Mouse (Mus musculus) forebrain, embryonic 11.5 days (tissue): Measurements from ENCODE around the gene Reep3. TPM values are rescaled to one million over a fixed set of nuclear protein-coding genes. Genes with fewer than 3 reads are reported as not detected.
A peak's percentile ranks its signal among the peaks of the same experiment; 100 is the strongest.

Experiments
- ATAC-seq: fragments of 200-750 bp; cut with Nextera tagmentation; replicated peaks from 2 replicates; pipeline ENCODE4 v1.8.0; 2017; ENCODE audit warnings: moderate TSS enrichment; ENCODE audit not compliant: low FRiP score
- DNase-seq: peaks from one replicate; pipeline ENCODE4 v3.0.0-alpha.2; 2017; ENCODE audit warnings: low spot score
- H3K27ac ChIP-seq: fragments of 300-500 bp; sonication (generic); 2 replicates; pipeline ENCODE4 v1.5.1; 2014; ENCODE audit warnings: low read depth, low read length
- H3K27me3 ChIP-seq: fragments of 300-500 bp; sonication (generic); 2 replicates; pipeline ENCODE4 v1.6.1; 2014; ENCODE audit warnings: mild to moderate bottlenecking, low read length, mixed read lengths; ENCODE audit not compliant: control insufficient read depth, insufficient read depth
- H3K36me3 ChIP-seq: fragments of 300-500 bp; sonication (generic); 2 replicates; pipeline ENCODE4 v1.6.1; 2014; ENCODE audit warnings: mild to moderate bottlenecking, low read length, moderate library complexity, mixed read lengths; ENCODE audit not compliant: control insufficient read depth, insufficient read depth
- H3K4me1 ChIP-seq: fragments of 300-500 bp; sonication (generic); replicated peaks from 2 replicates; pipeline ENCODE4 v1.6.1; 2014; ENCODE audit warnings: low read length, mixed read lengths; ENCODE audit not compliant: control insufficient read depth, insufficient read depth
- H3K4me2 ChIP-seq: fragments of 300-500 bp; sonication (generic); 2 replicates; pipeline ENCODE4 v1.6.1; 2014; ENCODE audit warnings: low read depth, mild to moderate bottlenecking, low read length, moderate library complexity, mixed read lengths; ENCODE audit not compliant: severe bottlenecking
- H3K4me3 ChIP-seq: fragments of 300-500 bp; sonication (generic); 2 replicates; pipeline ENCODE4 v1.5.1; 2014; ENCODE audit warnings: low read depth, low read length
- H3K9ac ChIP-seq: fragments of 300-500 bp; sonication (generic); 2 replicates; pipeline ENCODE4 v1.6.1; 2014; ENCODE audit warnings: low read length
- H3K9me3 ChIP-seq: fragments of 300-500 bp; sonication (generic); 2 replicates; pipeline ENCODE4 v1.6.1; 2016; ENCODE audit warnings: low read length, mixed read lengths; ENCODE audit not compliant: control insufficient read depth
- WGBS: fragments of 180-500 bp; shearing (Covaris S2); extraction: QIAGEN DNeasy Blood & Tissue Kit; methylation state at CpG from one replicate; pipeline ENCODE4 v1.1.7; 2014; 5-methylcytosine and 5-hydroxymethylcytosine counted together
- polyA plus RNA-seq: library from polyadenylated mRNA; unstranded; fragments of >200 nt; fragmentation: Nextera tagmentation; extraction: Ambion mirVana; gene quantifications from 2 replicates; pipeline ENCODE4 v1.2.1, GENCODE M21; 2014

Reep3 gene
- polyA plus RNA-seq, 1 experiment from 2014 or later = 44.6 TPM

- Histone ChIP-seq H3K9me3 (no peaks in the 10 kb centered on the region), H3K4me1 (no peaks in the 10 kb centered on the region), H3K27me3 (no peaks in the 10 kb centered on the region), H3K9ac (no peak overlapping the region), H3K4me2 (no peak overlapping the region), H3K27ac (no peak overlapping the region), H3K36me3 (no peaks in the 10 kb centered on the region), H3K4me3 (no peak overlapping the region)
- ATAC-seq (no peak), DNase-seq (no peak)
- WGBS = 90% methylated on average over 5 of the region's 5 CpGs
Observed at GRCm38 (mm10) chr10:67036141-67036540, 60.6 kb downstream of the Reep3 start.

- H3K36me3 ChIP-seq = no peaks in the 10 kb centered on the region; the same call in 1 of the 2 replicates
- H3K27ac ChIP-seq = no peak overlapping the region
- no peaks in the 10 kb centered on the region for H3K27me3 ChIP-seq
- H3K4me2 ChIP-seq = no peak overlapping the region
- 89% methylated on average over 7 of the region's 7 CpGs for WGBS
- peaks cover 3% of the 10 kb centered on the region; the same call in 1 of the 2 replicates for H3K4me1 ChIP-seq
- H3K4me3 ChIP-seq = no peak overlapping the region
- DNase-seq = no peak
- H3K9me3 ChIP-seq = no peaks in the 10 kb centered on the region
- H3K9ac ChIP-seq = no peak overlapping the region
- ATAC-seq = no peak
Observed at GRCm38 (mm10) chr10:67031186-67031585, 65.6 kb downstream of the Reep3 start.

DNA sequence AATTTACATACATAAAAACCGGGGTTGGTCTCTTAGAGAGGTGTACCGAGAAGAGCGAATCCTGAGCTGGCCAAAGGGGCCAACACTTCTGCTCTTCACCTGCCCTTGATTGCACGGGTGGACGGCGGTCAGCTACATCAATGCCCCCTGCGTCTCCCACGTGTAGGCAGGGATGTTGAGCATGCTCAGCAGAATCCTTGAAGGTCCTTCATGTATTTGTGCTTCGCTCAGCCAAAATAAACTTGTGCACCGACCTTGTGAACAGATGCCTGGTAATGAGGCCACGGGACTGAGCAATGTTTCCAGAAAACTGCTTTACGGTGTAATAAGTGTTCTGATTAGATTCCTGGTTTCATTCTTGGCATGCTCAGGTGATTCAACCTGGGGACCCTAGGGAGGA lies 67.4 kb downstream of the Reep3 start:
- no peak overlapping the region for H3K27ac ChIP-seq
- no peak overlapping the region for H3K4me3 ChIP-seq
- no peak overlapping the region for H3K9ac ChIP-seq
- no peaks in the 10 kb centered on the region for H3K27me3 ChIP-seq
- ATAC-seq (no peak), DNase-seq (no peak)
- H3K4me2 ChIP-seq = no peak overlapping the region
- no peaks in the 10 kb centered on the region; the same call in 1 of the 2 replicates for H3K36me3 ChIP-seq
- H3K4me1 ChIP-seq = peaks cover 3% of the 10 kb centered on the region; the same call in 1 of the 2 replicates
- no peaks in the 10 kb centered on the region for H3K9me3 ChIP-seq
- WGBS = 86% methylated on average over 12 of the region's 12 CpGs

GRCm38 (mm10) chr10:67026375-67026774 lies 70.4 kb downstream of the Reep3 start:
- no peak for ATAC-seq
- H3K27ac ChIP-seq = 0 out of 2 replicates have a peak overlapping the region, but pooled peaks have one; percentile 1

DNA sequence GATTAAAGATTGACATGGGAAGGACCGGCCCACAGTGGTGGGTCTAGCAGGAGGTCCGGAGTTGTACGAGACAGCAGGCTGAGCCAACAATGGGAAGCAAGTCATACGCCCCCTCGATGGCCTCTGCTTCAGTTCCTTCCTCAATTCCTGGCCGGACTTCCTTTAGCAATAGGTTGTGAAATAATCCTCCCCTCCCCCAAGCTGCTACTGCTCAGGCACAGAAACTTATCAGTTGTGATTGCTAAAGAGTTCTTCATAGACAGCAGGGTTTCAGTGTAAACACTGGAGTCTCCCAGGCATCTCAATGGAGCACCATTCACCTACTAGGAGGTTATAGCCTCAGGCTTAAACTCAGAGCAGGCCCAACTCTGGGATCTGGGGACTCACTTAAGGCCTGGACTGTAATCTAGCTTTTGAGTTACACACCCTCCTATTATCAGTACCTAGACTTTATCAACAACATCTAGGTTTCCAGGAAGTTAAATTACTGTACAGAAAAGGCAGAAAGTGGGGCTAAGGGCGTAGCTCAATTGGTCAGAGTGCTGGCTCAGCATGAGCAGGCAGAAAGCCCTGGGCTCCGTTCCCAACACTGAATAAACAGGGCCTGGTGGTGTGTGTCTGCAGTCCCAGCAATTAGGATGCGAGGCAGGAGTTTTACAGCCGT lies 71.0 kb downstream of the Reep3 start:
- no peaks in the 10 kb centered on the region for H3K9me3 ChIP-seq
- no peak overlapping the region for H3K4me2 ChIP-seq
- no peak overlapping the region for H3K9ac ChIP-seq
- H3K36me3 ChIP-seq = no peaks in the 10 kb centered on the region; the same call in 1 of the 2 replicates
- no peak overlapping the region for H3K4me3 ChIP-seq
- 60% methylated on average over 10 of the region's 10 CpGs for WGBS
- 0 out of 2 replicates have a peak overlapping the region, but pooled peaks have one; percentile 1 for H3K27ac ChIP-seq
- ATAC-seq (no peak), DNase-seq (no peak)
- H3K27me3 ChIP-seq = no peaks in the 10 kb centered on the region
- peaks cover 3% of the 10 kb centered on the region; the same call in 1 of the 2 replicates for H3K4me1 ChIP-seq

More at GRCm38 (mm10) chr10:67026375-67026774, 70.4 kb downstream of the Reep3 start:
- Histone ChIP-seq H3K4me3 (no peak overlapping the region), H3K4me2 (no peak overlapping the region), H3K4me1 (peaks cover 3% of the 10 kb centered on the region; the same call in 1 of the 2 replicates), H3K36me3 (no peaks in the 10 kb centered on the region; the same call in 1 of the 2 replicates), H3K9me3 (no peaks in the 10 kb centered on the region), H3K27me3 (no peaks in the 10 kb centered on the region), H3K9ac (no peak overlapping the region)
- DNase-seq = no peak
- 85% methylated on average over 8 of the region's 8 CpGs for WGBS

GRCm38 (mm10) chr10:67024391-67024790 lies 72.4 kb downstream of the Reep3 start:
- ATAC-seq (no peak), DNase-seq (no peak)
- Histone ChIP-seq H3K36me3 (no peaks in the 10 kb centered on the region; the same call in 1 of the 2 replicates), H3K9ac (no peak overlapping the region), H3K27me3 (no peaks in the 10 kb centered on the region), H3K4me2 (no peak overlapping the region), H3K4me3 (no peak overlapping the region), H3K27ac (no peak overlapping the region), H3K4me1 (peaks cover 3% of the 10 kb centered on the region; the same call in 1 of the 2 replicates), H3K9me3 (no peaks in the 10 kb centered on the region)
- WGBS = 93% methylated on average over 6 of the region's 6 CpGs

DNA sequence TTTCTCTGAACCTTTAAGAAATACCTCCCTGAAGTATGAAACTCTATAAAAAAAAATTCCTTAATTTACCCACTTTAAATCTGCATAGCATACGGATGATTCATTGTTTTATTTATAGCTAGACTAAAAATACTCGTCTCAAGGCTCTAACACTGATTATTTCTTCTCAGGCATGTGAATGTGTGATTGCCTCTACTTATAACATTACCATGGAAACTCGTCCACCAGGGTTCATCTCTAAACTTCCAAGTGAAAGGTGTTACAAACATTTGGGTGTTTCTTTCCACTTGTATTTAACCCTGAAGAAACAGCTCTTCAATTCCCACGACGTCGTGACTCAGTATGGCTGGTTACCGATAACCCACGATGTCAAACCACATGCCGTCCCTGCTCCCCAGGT lies 73.7 kb downstream of the Reep3 start:
- WGBS = 93% methylated on average over 9 of the region's 9 CpGs
- H3K9ac ChIP-seq = no peak overlapping the region
- no peaks in the 10 kb centered on the region for H3K9me3 ChIP-seq
- no peak for DNase-seq
- no peak overlapping the region for H3K4me3 ChIP-seq
- peaks cover 3% of the 10 kb centered on the region; the same call in 1 of the 2 replicates for H3K4me1 ChIP-seq
- ATAC-seq = no peak
- H3K36me3 ChIP-seq = no peaks in the 10 kb centered on the region; the same call in 1 of the 2 replicates
- no peak overlapping the region for H3K4me2 ChIP-seq
- H3K27ac ChIP-seq = no peak overlapping the region
- no peaks in the 10 kb centered on the region for H3K27me3 ChIP-seq

- Histone ChIP-seq H3K9ac (no peak overlapping the region), H3K4me2 (no peak overlapping the region), H3K4me3 (no peak overlapping the region), H3K27ac (no peak overlapping the region), H3K9me3 (no peaks in the 10 kb centered on the region), H3K4me1 (peaks cover 5% of the 10 kb centered on the region), H3K36me3 (no peaks in the 10 kb centered on the region; the same call in 1 of the 2 replicates), H3K27me3 (no peaks in the 10 kb centered on the region)
- DNase-seq = no peak
- no peak for ATAC-seq
- WGBS = 95% methylated on average over 13 of the region's 13 CpGs
Observed at GRCm38 (mm10) chr10:67021494-67021893, 75.3 kb downstream of the Reep3 start.

GRCm38 (mm10) chr10:67018875-67019274 lies 77.9 kb downstream of the Reep3 start:
- H3K4me2 ChIP-seq = no peak overlapping the region
- H3K9me3 ChIP-seq = no peaks in the 10 kb centered on the region
- no peak overlapping the region for H3K9ac ChIP-seq
- no peaks in the 10 kb centered on the region for H3K36me3 ChIP-seq
- no peak overlapping the region for H3K27ac ChIP-seq
- peaks cover 2% of the 10 kb centered on the region; the same call in 1 of the 2 replicates for H3K4me1 ChIP-seq
- 59% methylated on average over 6 of the region's 6 CpGs for WGBS
- H3K27me3 ChIP-seq = no peaks in the 10 kb centered on the region
- DNase-seq = no peak
- H3K4me3 ChIP-seq = no peak overlapping the region
- no peak for ATAC-seq
